Mouse (Mus musculus): Measurements from ENCODE around the gene Sec16b.

GRCm38 (mm10) chr1:157532826-157533460 is 26.4 kb downstream of the Sec16b start:
- TF ChIP-seq CTCF (IDR thresholded peaks at IDR 0.05; ENCODE audit: borderline replicate concordance, extremely low read depth, insufficient read depth, insufficient read length): no peak
- TF ChIP-seq POLR2A (IDR thresholded peaks at IDR 0.05; ENCODE audit: borderline replicate concordance, extremely low read depth, insufficient read depth, insufficient read length, poor library complexity, severe bottlenecking): no peak

All from brain, embryonic 14.5 days (tissue).